Mouse (Mus musculus): ENCODE results near the gene Slc24a3. TPM values are rescaled to one million over a fixed set of nuclear protein-coding genes. Genes with fewer than 3 reads are reported as not detected.
A peak's percentile ranks its signal among the peaks of the same experiment; 100 is the strongest.

Gene Slc24a3
- 2.3 and 3.2 TPM in 2 replicates for polyA plus RNA-seq (2015; fragmentation: Nextera tagmentation; extraction: Ambion mirVana)

DNA sequence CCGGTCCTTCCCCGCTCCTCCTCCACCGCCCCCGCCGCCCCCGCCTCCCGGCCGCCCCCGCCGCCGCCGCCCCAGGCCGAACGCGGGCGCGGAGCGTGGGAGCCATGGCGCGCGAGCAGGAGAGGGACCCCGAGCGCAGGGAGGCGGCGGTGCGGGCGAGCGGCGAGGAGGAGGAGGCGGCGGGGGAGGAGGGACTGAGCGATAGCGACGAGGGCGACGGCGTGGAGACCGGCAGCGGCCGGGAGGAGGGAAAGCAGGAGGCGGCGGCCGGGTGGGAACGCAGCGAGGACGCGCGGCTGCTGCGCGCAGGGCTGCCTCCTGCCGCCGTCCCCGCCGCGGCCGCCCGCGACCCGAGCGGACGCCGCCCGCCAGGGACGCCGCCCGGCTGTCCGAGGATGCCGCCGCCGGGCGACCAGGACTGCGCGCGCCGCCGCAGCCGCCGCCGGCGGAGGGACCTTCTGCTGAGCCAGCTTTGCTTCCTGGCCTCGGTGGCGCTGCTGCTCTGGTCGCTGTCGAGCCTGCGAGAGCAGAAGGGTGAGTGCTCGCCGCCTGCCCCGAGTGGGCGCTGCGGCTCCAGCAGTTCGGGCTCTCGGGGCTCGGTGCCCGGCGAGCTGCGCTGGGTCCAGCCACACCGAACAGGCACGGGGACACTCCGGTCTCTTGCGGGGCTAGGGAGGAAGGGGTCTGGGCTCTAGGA lies at the start of gene Slc24a3:
Gene Slc24a3 (plus strand): TSS at position 91 of the 697 bp plus-strand sequence.
- Histone ChIP-seq H3K4me3 (peak within 1 kb of the TSS; percentile 73), H3K4me2 (peak within 1 kb of the TSS; percentile 90), H3K9ac (peak within 1 kb of the TSS; percentile 79), H3K27me3 (peaks cover 31% of the 10 kb centered on the region), H3K4me1 (peaks cover 15% of the 10 kb centered on the region), H3K9me3 (no peaks in the 10 kb centered on the region), H3K27ac (peak within 1 kb of the TSS; percentile 69), H3K36me3 (no peaks in the 10 kb centered on the region)
- WGBS: under 1% methylated on average over 84 of the region's 100 CpGs
- ATAC-seq (ENCODE audit: insufficient number of reproducible peaks, insufficient read depth, low FRiP score, low TSS enrichment, low read depth): peak; percentile 75

DNA sequence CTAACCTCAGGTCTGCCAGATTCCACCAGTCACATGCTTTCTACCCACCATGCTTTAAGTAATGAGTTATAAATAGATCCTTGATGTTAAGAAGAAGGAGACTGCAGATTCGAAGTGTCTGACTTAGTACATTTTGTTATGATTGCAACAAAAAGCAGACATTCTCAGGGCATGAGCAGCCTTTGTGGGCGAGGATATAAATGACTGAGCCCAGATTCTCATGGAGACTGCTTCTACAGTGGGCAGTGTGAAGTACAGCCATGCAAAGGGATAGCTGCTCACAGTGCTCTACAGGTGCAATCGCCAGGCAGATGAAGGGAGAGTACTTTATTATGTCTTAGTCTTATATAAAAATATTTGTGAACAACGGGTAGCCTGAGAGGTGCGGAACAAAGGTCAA lies 49.8 kb upstream of the Slc24a3 start:
- Histone ChIP-seq H3K27me3 (no peaks in the 10 kb centered on the region), H3K4me3 (no peak overlapping the region), H3K36me3 (no peaks in the 10 kb centered on the region), H3K9ac (no peak overlapping the region), H3K4me2 (no peak overlapping the region), H3K4me1 (no peaks in the 10 kb centered on the region), H3K27ac (no peak overlapping the region), H3K9me3 (no peaks in the 10 kb centered on the region)
- no peak for ATAC-seq (ENCODE audit: insufficient number of reproducible peaks, insufficient read depth, low FRiP score, low TSS enrichment, low read depth)
- WGBS: 80% methylated on average over 5 of the region's 5 CpGs

DNA sequence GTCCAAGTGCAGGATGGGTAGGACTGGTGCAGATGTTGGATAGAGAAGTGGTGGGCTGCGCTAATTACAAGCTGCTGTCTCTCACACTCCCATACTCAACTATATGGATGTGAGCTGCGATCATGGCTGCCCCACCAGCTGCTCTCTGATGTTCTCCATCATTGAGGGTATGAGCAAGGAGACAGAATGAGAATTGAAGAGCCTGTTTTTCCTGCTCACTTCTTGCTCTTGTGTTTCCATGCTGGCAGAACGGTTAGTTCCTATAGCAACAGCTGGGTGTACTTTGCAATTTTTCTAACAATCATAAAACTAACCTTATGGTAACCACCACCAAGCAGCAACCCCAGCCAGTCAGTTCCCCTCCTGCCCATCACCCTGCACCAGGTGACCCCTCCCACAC lies 39.8 kb upstream of the Slc24a3 start:
- Histone ChIP-seq H3K9me3 (no peaks in the 10 kb centered on the region), H3K4me2 (no peak overlapping the region), H3K27me3 (no peaks in the 10 kb centered on the region), H3K4me1 (no peaks in the 10 kb centered on the region), H3K36me3 (no peaks in the 10 kb centered on the region), H3K9ac (no peak overlapping the region), H3K4me3 (no peak overlapping the region), H3K27ac (no peak overlapping the region)
- 78% methylated on average over 3 of the region's 3 CpGs for WGBS
- no peak for ATAC-seq (ENCODE audit: insufficient number of reproducible peaks, insufficient read depth, low FRiP score, low TSS enrichment, low read depth)

DNA sequence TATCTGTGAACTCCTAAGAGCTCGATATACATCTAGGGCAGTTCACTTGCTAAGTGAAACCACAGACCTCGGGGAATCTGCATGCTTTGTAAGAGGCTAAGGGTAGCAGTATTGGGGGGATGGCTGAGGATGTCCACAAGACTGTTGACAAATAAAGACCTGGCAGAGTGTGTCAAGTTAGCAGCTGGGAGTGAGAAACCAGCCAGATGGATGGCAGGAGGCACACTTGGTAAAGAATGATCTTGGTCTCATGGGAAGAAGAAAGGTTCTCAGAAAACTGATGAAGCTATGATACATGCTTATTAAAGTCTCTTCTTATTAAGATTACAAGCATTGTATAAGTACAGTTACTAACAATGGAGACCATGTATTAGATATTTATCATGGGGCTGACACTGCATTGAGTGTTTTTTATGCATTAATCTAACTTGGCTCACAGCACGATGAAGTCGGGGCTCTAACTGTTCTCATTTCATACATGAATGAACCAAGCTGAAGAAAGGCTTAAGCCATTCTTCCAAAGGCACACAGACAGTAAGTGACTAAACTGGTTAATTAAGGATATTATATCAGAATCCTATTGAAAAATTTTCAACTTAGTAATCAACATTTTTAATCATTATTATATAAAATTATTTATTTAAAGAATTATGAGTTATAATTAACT lies 30.8 kb upstream of the Slc24a3 start:
- Histone ChIP-seq H3K36me3 (no peaks in the 10 kb centered on the region), H3K27me3 (no peaks in the 10 kb centered on the region), H3K4me1 (no peaks in the 10 kb centered on the region), H3K27ac (no peak overlapping the region), H3K4me3 (no peak overlapping the region), H3K9ac (no peak overlapping the region), H3K9me3 (no peaks in the 10 kb centered on the region), H3K4me2 (no peak overlapping the region)
- 80% methylated on average over 4 of the region's 4 CpGs for WGBS
- ATAC-seq (ENCODE audit: insufficient number of reproducible peaks, insufficient read depth, low FRiP score, low TSS enrichment, low read depth): no peak

DNA sequence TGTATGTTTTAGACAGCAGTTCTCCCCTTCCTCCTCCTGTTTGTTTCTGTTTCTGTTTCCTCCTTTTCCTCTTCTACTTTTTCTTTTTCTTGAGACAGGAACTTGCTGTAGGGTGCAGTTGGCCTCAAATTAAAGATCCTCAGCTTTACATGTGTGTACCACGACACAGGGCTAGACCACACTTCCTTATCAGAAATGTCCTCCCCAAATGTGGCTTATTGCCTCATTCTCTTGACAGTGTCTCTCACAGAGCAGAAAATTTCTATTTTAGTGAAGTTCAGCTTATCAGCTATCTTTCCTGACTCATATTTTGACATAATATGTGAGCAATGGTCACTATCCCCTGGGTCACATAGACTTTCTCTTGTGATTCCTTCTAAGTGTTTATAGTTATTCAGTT lies 17.1 kb upstream of the Slc24a3 start:
- Histone ChIP-seq H3K4me2 (no peak overlapping the region), H3K4me3 (no peak overlapping the region), H3K4me1 (no peaks in the 10 kb centered on the region), H3K36me3 (no peaks in the 10 kb centered on the region), H3K27me3 (no peaks in the 10 kb centered on the region), H3K9ac (no peak overlapping the region), H3K9me3 (no peaks in the 10 kb centered on the region), H3K27ac (no peak overlapping the region)
- WGBS: 83% methylated on average over 1 of the region's 1 CpGs
- no peak for ATAC-seq (ENCODE audit: insufficient number of reproducible peaks, insufficient read depth, low FRiP score, low TSS enrichment, low read depth)

DNA sequence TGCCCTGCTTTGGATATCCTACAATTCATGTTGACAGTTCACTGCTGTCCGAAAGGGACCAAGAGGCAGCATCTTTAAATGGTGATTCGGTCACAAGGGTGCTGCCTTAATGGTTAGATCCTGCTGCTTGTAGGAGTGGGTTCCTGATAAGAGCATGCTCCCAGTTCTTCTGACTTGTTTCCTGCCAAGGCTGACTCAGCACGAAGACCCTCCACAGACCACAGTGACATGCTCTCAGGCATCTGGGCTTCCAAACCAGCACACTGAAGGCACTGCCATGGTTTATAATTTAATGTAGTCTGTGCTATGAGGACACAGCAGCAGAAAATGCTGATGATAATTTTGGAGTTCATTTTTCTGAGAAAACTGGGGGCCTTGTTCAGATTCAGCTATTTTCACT lies 16.7 kb upstream of the Slc24a3 start:
- Histone ChIP-seq H3K4me1 (no peaks in the 10 kb centered on the region), H3K4me2 (no peak overlapping the region), H3K9ac (no peak overlapping the region), H3K36me3 (no peaks in the 10 kb centered on the region), H3K27me3 (no peaks in the 10 kb centered on the region), H3K27ac (no peak overlapping the region), H3K4me3 (no peak overlapping the region), H3K9me3 (no peaks in the 10 kb centered on the region)
- ATAC-seq (ENCODE audit: insufficient number of reproducible peaks, insufficient read depth, low FRiP score, low TSS enrichment, low read depth): no peak
- 80% methylated on average over 3 of the region's 3 CpGs for WGBS

DNA sequence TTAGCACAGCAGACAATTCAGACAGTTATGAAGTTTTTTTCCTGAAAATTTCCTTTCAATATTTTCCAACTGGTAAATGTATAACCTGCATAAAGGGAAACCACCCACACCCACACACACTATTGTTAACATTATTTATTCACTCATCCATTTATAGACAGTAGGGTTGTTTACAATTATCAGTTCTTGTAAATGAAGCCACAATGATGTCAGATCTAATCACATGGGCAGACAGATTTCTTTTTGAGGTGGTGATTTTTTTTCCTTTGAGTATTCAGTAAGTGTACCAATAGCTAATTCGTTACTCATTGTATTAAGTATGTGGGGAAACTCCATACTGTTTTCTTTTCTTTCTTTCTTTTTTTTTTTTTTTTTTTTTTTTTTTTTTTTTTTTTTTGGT lies 15.3 kb upstream of the Slc24a3 start:
- Histone ChIP-seq H3K4me2 (no peak overlapping the region), H3K27me3 (no peaks in the 10 kb centered on the region), H3K9me3 (no peaks in the 10 kb centered on the region), H3K36me3 (no peaks in the 10 kb centered on the region), H3K9ac (no peak overlapping the region), H3K4me3 (no peak overlapping the region), H3K4me1 (no peaks in the 10 kb centered on the region), H3K27ac (no peak overlapping the region)
- no peak for ATAC-seq (ENCODE audit: insufficient number of reproducible peaks, insufficient read depth, low FRiP score, low TSS enrichment, low read depth)
- 80% methylated on average over 1 of the region's 1 CpGs for WGBS

DNA sequence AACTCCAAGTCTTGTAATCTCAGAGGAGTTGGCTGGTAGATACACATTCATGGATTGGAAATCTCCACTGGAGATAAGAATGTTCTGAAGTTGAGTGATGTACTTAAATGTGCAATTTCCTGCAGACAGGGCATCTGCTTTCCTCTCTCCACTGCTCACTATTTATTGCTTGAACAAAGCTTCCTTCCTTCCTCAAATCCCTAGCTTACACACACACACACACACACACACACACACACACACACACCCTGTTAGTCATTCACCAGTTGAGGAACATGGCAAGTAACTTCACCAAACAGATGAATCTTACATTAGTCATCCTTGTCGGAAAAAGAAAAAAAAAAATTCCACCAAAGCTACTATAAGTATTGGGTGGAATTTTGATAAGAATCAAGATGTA lies 8.6 kb upstream of the Slc24a3 start:
- H3K27me3 ChIP-seq: no peaks in the 10 kb centered on the region
- H3K4me3 ChIP-seq: no peak overlapping the region
- no peak overlapping the region for H3K9ac ChIP-seq
- no peak overlapping the region for H3K27ac ChIP-seq
- no peak overlapping the region for H3K4me2 ChIP-seq
- WGBS: 81% methylated on average over 1 of the region's 1 CpGs
- H3K9me3 ChIP-seq: no peaks in the 10 kb centered on the region
- H3K36me3 ChIP-seq: no peaks in the 10 kb centered on the region
- H3K4me1 ChIP-seq: peaks cover 8% of the 10 kb centered on the region; the same call in 1 of the 2 replicates
- no peak for ATAC-seq (ENCODE audit: insufficient number of reproducible peaks, insufficient read depth, low FRiP score, low TSS enrichment, low read depth)

DNA sequence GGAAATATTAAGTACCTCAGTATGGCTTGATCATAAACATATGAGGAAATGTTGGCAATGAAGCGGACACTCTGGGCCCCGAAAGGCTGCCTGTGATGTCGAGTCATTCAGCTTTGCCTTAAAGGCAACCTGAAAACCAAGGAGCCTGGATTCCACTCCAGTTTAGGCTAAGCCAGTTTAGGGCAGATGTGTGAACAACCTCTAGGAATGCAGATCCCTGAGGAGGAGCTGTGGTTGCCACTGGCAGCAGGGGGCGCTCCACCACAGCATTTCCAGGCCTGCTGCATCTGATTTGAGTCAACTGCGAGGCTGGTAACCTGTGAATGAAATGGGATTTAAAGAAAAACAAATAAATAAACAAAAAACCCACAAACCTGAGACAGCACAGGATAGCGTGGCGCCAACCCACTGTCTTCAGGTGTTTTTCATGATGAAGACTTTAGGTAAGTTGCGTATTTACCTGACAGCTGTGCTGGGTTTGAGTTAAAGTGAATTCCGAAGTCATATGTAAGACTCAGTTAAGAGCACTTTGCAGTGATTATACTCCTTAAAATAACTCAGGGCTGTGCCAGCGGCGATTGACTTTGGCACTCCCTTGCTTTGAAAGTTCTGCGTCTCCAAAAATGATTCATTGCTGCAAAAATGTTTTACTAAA lies 6.4 kb upstream of the Slc24a3 start:
- WGBS: 24% methylated on average over 12 of the region's 12 CpGs

DNA sequence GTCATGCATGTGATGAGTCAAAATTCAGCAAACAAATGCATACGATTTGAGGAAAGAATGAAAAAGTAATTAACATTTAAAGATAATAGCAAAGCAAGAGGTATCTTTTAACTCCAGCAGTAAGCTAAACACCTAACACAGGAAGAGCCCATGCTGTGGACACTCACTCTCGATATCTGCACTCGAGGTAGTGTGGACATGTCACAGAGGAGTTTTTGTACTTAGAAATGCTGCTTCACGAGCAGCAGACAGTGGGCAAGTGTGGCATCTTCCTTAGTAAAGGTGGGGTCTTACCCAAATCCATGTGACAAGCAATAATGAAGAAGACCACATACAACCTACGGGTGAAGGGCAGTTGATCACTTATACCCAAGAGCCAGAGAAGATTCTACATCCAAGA lies 3.5 kb upstream of the Slc24a3 start:
- no peak overlapping the region for H3K4me3 ChIP-seq
- peaks cover 23% of the 10 kb centered on the region for H3K4me1 ChIP-seq
- H3K27ac ChIP-seq: no peak overlapping the region
- WGBS: 69% methylated on average over 5 of the region's 5 CpGs
- H3K36me3 ChIP-seq: no peaks in the 10 kb centered on the region
- no peak overlapping the region for H3K9ac ChIP-seq
- ATAC-seq (ENCODE audit: insufficient number of reproducible peaks, insufficient read depth, low FRiP score, low TSS enrichment, low read depth): no peak
- H3K9me3 ChIP-seq: no peaks in the 10 kb centered on the region
- H3K27me3 ChIP-seq: peaks cover 21% of the 10 kb centered on the region
- no peak overlapping the region for H3K4me2 ChIP-seq

More for the DNA sequence above, 6.4 kb upstream of the Slc24a3 start:
- H3K36me3 ChIP-seq: no peaks in the 10 kb centered on the region
- no peak overlapping the region for H3K27ac ChIP-seq
- no peak for ATAC-seq (ENCODE audit: insufficient number of reproducible peaks, insufficient read depth, low FRiP score, low TSS enrichment, low read depth)
- H3K4me1 ChIP-seq: peaks cover 8% of the 10 kb centered on the region; the same call in 1 of the 2 replicates
- H3K4me2 ChIP-seq: no peak overlapping the region
- H3K4me3 ChIP-seq: no peak overlapping the region
- H3K9ac ChIP-seq: no peak overlapping the region
- H3K27me3 ChIP-seq: peaks cover 5% of the 10 kb centered on the region; the same call in 1 of the 2 replicates
- H3K9me3 ChIP-seq: no peaks in the 10 kb centered on the region

DNA sequence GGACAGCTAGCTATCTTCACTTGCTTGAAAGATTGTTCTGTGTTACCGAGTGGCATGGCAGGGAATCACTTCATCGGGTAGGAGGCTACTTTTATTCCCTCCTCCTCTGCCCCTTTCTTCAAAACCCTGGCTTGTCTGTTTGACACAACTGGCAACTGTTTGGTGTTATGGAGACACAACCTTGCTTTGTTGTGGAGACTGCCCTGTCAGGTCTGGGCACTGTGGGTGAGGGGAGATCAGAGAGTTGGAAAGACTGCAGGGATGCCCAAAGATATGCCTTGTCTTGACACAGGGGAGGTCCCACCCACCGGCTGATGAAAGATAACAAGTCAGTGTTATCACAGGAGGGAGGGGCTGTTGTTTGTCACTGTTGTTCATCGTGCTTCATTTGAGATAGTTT lies 3.0 kb upstream of the Slc24a3 start:
- H3K27ac ChIP-seq: no peak overlapping the region
- no peak for ATAC-seq (ENCODE audit: insufficient number of reproducible peaks, insufficient read depth, low FRiP score, low TSS enrichment, low read depth)
- H3K36me3 ChIP-seq: no peaks in the 10 kb centered on the region
- H3K27me3 ChIP-seq: peaks cover 25% of the 10 kb centered on the region
- H3K4me1 ChIP-seq: peaks cover 23% of the 10 kb centered on the region
- no peak overlapping the region for H3K4me2 ChIP-seq
- WGBS: 44% methylated on average over 4 of the region's 4 CpGs
- no peaks in the 10 kb centered on the region for H3K9me3 ChIP-seq
- no peak overlapping the region for H3K9ac ChIP-seq
- H3K4me3 ChIP-seq: no peak overlapping the region

DNA sequence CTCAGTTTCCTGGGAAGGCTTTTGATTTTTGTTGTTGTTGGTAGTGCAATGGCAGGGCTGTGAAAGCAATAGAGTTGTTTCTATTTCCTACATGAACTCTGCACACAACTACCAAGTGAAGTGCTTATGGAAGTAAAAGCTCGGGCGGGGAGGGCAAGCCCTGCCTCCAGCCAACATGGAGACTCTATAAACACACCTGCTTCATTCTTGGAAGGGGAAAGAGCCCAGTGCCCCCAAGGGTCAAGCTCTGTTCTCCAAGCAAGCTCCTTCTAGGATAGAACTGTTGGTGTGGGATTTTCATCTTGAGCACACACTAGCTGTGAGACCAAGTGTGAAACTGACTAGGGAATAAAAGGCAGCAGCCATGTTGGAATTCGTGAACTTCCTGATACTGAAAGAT lies 2.5 kb upstream of the Slc24a3 start:
- Histone ChIP-seq H3K4me2 (no peak overlapping the region), H3K27me3 (peaks cover 31% of the 10 kb centered on the region), H3K9me3 (no peaks in the 10 kb centered on the region), H3K4me3 (no peak overlapping the region), H3K36me3 (no peaks in the 10 kb centered on the region), H3K4me1 (peaks cover 23% of the 10 kb centered on the region), H3K9ac (no peak overlapping the region), H3K27ac (no peak overlapping the region)
- ATAC-seq (ENCODE audit: insufficient number of reproducible peaks, insufficient read depth, low FRiP score, low TSS enrichment, low read depth): no peak
- WGBS: 90% methylated on average over 3 of the region's 3 CpGs

Measured in embryonic facial prominence, embryonic 13.5 days (tissue).